Mouse (Mus musculus): ENCODE data around the gene Klhl21.

DNA sequence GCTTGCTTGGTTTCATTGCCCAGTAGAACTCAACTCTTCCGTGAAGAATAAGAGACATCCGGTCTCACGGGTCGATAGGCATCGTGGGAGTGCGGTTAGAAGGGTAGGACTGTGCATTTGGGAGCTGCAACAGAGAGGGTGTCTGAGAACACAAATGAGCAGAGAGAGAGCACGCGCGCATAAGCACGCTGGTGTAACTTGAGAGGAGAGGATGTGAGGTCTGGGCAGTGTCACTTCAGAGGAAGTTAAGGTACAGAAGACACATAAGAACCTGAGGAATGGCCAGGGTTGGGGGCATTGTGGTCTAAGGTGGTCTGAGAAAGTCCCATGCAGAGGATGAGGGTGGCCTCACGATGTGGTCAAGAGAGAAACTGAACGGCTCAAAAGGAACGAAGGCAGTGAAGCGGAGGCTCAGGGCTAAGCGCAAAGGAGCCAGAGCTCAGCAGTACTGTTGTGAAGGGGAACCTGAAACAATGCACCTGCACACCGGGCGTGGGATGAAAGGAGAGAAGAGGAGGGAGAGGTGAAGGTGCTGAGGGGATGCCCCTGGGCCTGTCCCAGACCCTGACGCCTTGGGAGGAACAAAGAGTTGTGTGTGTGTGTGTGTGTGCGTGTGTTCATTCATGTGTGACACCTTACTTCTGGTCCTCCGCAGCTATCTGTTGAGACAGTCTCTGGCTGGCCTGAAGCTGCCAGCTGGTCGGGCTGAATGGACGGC, 33.5 kb downstream of the Klhl21 start:
- no peak for TF ChIP-seq CTCF (IDR thresholded peaks at IDR 0.05; ENCODE audit: extremely low read depth, insufficient read depth, insufficient read length, insufficient replicate concordance)
- no peak for TF ChIP-seq POLR2A (IDR thresholded peaks at IDR 0.05; ENCODE audit: low read depth, low read length)
